Mouse (Mus musculus) gastrocnemius, adult 18-20 months (tissue): Measurements from ENCODE around the gene Car12. TPM values are rescaled to one million over a fixed set of nuclear protein-coding genes. Genes with fewer than 3 reads are reported as not detected.

Source experiments
- DNase-seq: peaks from one replicate; pipeline ENCODE4 v3.0.0; 2021; ENCODE audit warnings: low spot score
- total RNA-seq, 2 experiments: library from RNA; stranded (reverse); gene quantifications; 2 replicates each; pipeline ENCODE4 v1.2.3; 2021

Car12 gene
- total RNA-seq, 2 experiments from 2014 or later = 0.14 to 0.24 TPM

- no peak for DNase-seq
Measured at GRCm38 (mm10) chr9:66710626-66711025, 2.9 kb upstream of the Car12 start.

- DNase-seq = no peak
Measured at GRCm38 (mm10) chr9:66714022-66714515, 583 bp downstream of the Car12 start.

- DNase-seq = no peak
Measured at GRCm38 (mm10) chr9:66715361-66715760, 1.9 kb downstream of the Car12 start.

- DNase-seq = no peak
Measured at GRCm38 (mm10) chr9:66716533-66716932, 3.0 kb downstream of the Car12 start.

GRCm38 (mm10) chr9:66720686-66721450 lies 7.4 kb downstream of the Car12 start:
- DNase-seq = no peak

GRCm38 (mm10) chr9:66722187-66722868 lies 8.8 kb downstream of the Car12 start:
- no peak for DNase-seq

- DNase-seq = no peak
Measured at GRCm38 (mm10) chr9:66722869-66723272, 9.4 kb downstream of the Car12 start.

GRCm38 (mm10) chr9:66725591-66725990 lies 12.1 kb downstream of the Car12 start:
- no peak for DNase-seq

GRCm38 (mm10) chr9:66727333-66727732 lies 13.8 kb downstream of the Car12 start:
- DNase-seq = no peak

- DNase-seq = no peak
Measured at GRCm38 (mm10) chr9:66730556-66730955, 17.1 kb downstream of the Car12 start.

GRCm38 (mm10) chr9:66731284-66731683 lies 17.8 kb downstream of the Car12 start:
- no peak for DNase-seq

- no peak for DNase-seq
Measured at GRCm38 (mm10) chr9:66732791-66733691, 19.6 kb downstream of the Car12 start.

- DNase-seq = no peak
Measured at GRCm38 (mm10) chr9:66734568-66734967, 21.1 kb downstream of the Car12 start.

GRCm38 (mm10) chr9:66735122-66735521 lies 21.6 kb downstream of the Car12 start:
- no peak for DNase-seq

- no peak for DNase-seq
Measured at GRCm38 (mm10) chr9:66736016-66736415, 22.5 kb downstream of the Car12 start.

- DNase-seq = no peak
Measured at GRCm38 (mm10) chr9:66736551-66736950, 23.1 kb downstream of the Car12 start.

- no peak for DNase-seq
Measured at GRCm38 (mm10) chr9:66739516-66739915, 26.0 kb downstream of the Car12 start.

GRCm38 (mm10) chr9:66744531-66744930 lies 31.0 kb downstream of the Car12 start:
- no peak for DNase-seq

- no peak for DNase-seq
Measured at GRCm38 (mm10) chr9:66748390-66748789, 34.9 kb downstream of the Car12 start.

- no peak for DNase-seq
Measured at GRCm38 (mm10) chr9:66752849-66753248, 39.4 kb downstream of the Car12 start.

- DNase-seq = no peak
Measured at GRCm38 (mm10) chr9:66760991-66761390, 47.5 kb downstream of the Car12 start.

GRCm38 (mm10) chr9:66768721-66769120 lies 55.2 kb downstream of the Car12 start:
- no peak for DNase-seq
